Mouse (Mus musculus) small intestine, adult 2 months (tissue): ENCODE data around the gene Klc1.

Source experiments
- CTCF ChIP-seq: fragments of 200-500 bp; IDR thresholded peaks from 2 replicates; pipeline ENCODE4 v1.5.1; 2012; ENCODE audit warnings: low read depth, mild to moderate bottlenecking, control low read depth, inconsistent platforms, low read length, moderate library complexity, mixed read lengths; ENCODE audit not compliant: insufficient replicate concordance, insufficient read length; ENCODE audit errors: extremely low read depth
- POLR2A ChIP-seq: fragments of 200-500 bp; IDR thresholded peaks from 2 replicates; pipeline ENCODE4 v1.6.1; 2012; ENCODE audit warnings: low read depth, mild to moderate bottlenecking, control low read depth, inconsistent platforms, low read length, moderate library complexity

- TF ChIP-seq POLR2A (no peak), CTCF (no peak)
Observed at GRCm38 (mm10) chr12:111820708-111821107, 62.1 kb downstream of the Klc1 start.
